Mouse (Mus musculus) small intestine, adult 2 months (tissue): ENCODE data around the gene Zfp629. TPM values are rescaled to one million over a fixed set of nuclear protein-coding genes. Genes with fewer than 3 reads are reported as not detected.

Experiments
- H3K27ac ChIP-seq: fragments of 200-500 bp; 2 replicates; pipeline ENCODE4 v1.5.1; 2012; ENCODE audit warnings: low read depth, low read length, control low read depth, inconsistent platforms; ENCODE audit not compliant: insufficient read depth
- H3K27me3 ChIP-seq: fragments of 200-500 bp; 2 replicates; pipeline ENCODE4 v1.6.1; 2012; ENCODE audit warnings: mild to moderate bottlenecking, moderate library complexity, low read length, inconsistent platforms; ENCODE audit not compliant: control insufficient read depth, insufficient read depth
- H3K36me3 ChIP-seq: fragments of 200-500 bp; 2 replicates; pipeline ENCODE4 v1.6.1; 2012; ENCODE audit warnings: mild to moderate bottlenecking, low read length, control low read depth, inconsistent platforms; ENCODE audit not compliant: control insufficient read depth, insufficient read depth
- H3K4me1 ChIP-seq: fragments of 200-500 bp; 2 replicates; pipeline ENCODE4 v1.6.1; 2012; ENCODE audit warnings: low read length, inconsistent platforms, mixed read lengths; ENCODE audit not compliant: control insufficient read depth, insufficient read depth, insufficient read length
- H3K4me3 ChIP-seq: fragments of 200-500 bp; 2 replicates; pipeline ENCODE4 v1.5.1; 2012; ENCODE audit warnings: low read depth, mild to moderate bottlenecking, control low read depth, inconsistent platforms, low read length, moderate library complexity
- CTCF ChIP-seq: fragments of 200-500 bp; IDR thresholded peaks from 2 replicates; pipeline ENCODE4 v1.5.1; 2012; ENCODE audit warnings: low read depth, mild to moderate bottlenecking, control low read depth, inconsistent platforms, low read length, moderate library complexity, mixed read lengths; ENCODE audit not compliant: insufficient replicate concordance, insufficient read length; ENCODE audit errors: extremely low read depth
- POLR2A ChIP-seq: fragments of 200-500 bp; IDR thresholded peaks from 2 replicates; pipeline ENCODE4 v1.6.1; 2012; ENCODE audit warnings: low read depth, mild to moderate bottlenecking, control low read depth, inconsistent platforms, low read length, moderate library complexity
- WGBS: fragments of 180-500 bp; shearing (Covaris S2); methylation state at CpG from one replicate; pipeline ENCODE4 v1.1.7; 2018; 5-methylcytosine and 5-hydroxymethylcytosine counted together
- polyA plus RNA-seq: library from polyadenylated mRNA; depleted of rRNA; stranded (reverse); fragments of >200 nt; gene quantifications from 2 replicates; pipeline ENCODE4 v1.2.3, GENCODE M21; 2012

Zfp629 gene
- polyA plus RNA-seq, 1 experiment, result 5.5 TPM

GRCm38 (mm10) chr7:127604256-127604655, 11.3 kb downstream of the Zfp629 start:
- Histone ChIP-seq H3K4me1 (no peaks in the 10 kb centered on the region), H3K36me3 (peaks cover 40% of the 10 kb centered on the region), H3K27ac (no peak overlapping the region), H3K4me3 (no peak overlapping the region), H3K27me3 (no peaks in the 10 kb centered on the region)
- WGBS, result 84% methylated on average over 10 of the region's 10 CpGs
- TF ChIP-seq POLR2A (no peak), CTCF (no peak)

- TF ChIP-seq CTCF, result no peak
- no peak for TF ChIP-seq POLR2A
- no peak overlapping the region for H3K27ac ChIP-seq
- H3K4me3 ChIP-seq, result no peak overlapping the region
- H3K4me1 ChIP-seq, result no peaks in the 10 kb centered on the region
- WGBS, result 90% methylated on average over 2 of the region's 2 CpGs
- no peaks in the 10 kb centered on the region for H3K27me3 ChIP-seq
- H3K36me3 ChIP-seq, result peaks cover 52% of the 10 kb centered on the region
Measured at GRCm38 (mm10) chr7:127602903-127603302, 12.7 kb downstream of the Zfp629 start.

- Histone ChIP-seq H3K4me1 (no peaks in the 10 kb centered on the region), H3K4me3 (no peak overlapping the region), H3K36me3 (peaks cover 63% of the 10 kb centered on the region), H3K27ac (no peak overlapping the region), H3K27me3 (no peaks in the 10 kb centered on the region)
- TF ChIP-seq CTCF, result no peak
- TF ChIP-seq POLR2A, result no peak
- WGBS, result 80% methylated on average over 4 of the region's 4 CpGs
Measured at GRCm38 (mm10) chr7:127601735-127602134, 13.9 kb downstream of the Zfp629 start.

- Histone ChIP-seq H3K36me3 (peaks cover 74% of the 10 kb centered on the region), H3K27ac (no peak overlapping the region), H3K27me3 (no peaks in the 10 kb centered on the region), H3K4me3 (no peak overlapping the region), H3K4me1 (no peaks in the 10 kb centered on the region)
- TF ChIP-seq POLR2A, result no peak
- TF ChIP-seq CTCF, result no peak
- 97% methylated on average over 7 of the region's 7 CpGs for WGBS
Measured at GRCm38 (mm10) chr7:127600612-127601011, 15.0 kb downstream of the Zfp629 start.

- no peak overlapping the region for H3K27ac ChIP-seq
- H3K4me1 ChIP-seq, result no peaks in the 10 kb centered on the region
- no peaks in the 10 kb centered on the region for H3K27me3 ChIP-seq
- H3K4me3 ChIP-seq, result no peak overlapping the region
- peaks cover 90% of the 10 kb centered on the region for H3K36me3 ChIP-seq
- 95% methylated on average over 17 of the region's 17 CpGs for whole genome bisulfite sequencing
- TF ChIP-seq POLR2A (no peak), CTCF (no peak)
Measured at GRCm38 (mm10) chr7:127596747-127597146, 18.9 kb downstream of the Zfp629 start.

- WGBS, result 85% methylated on average over 14 of the region's 14 CpGs
- H3K27me3 ChIP-seq, result no peaks in the 10 kb centered on the region
- no peak overlapping the region for H3K4me3 ChIP-seq
- TF ChIP-seq CTCF (no peak), POLR2A (no peak)
- no peak overlapping the region for H3K27ac ChIP-seq
- peaks cover 9% of the 10 kb centered on the region; the same call in 1 of the 2 replicates for H3K4me1 ChIP-seq
- peaks cover 72% of the 10 kb centered on the region for H3K36me3 ChIP-seq
Measured at GRCm38 (mm10) chr7:127592575-127592974, 23.0 kb downstream of the Zfp629 start.

- Histone ChIP-seq H3K27ac (no peak overlapping the region), H3K36me3 (peaks cover 58% of the 10 kb centered on the region), H3K4me3 (no peak overlapping the region), H3K4me1 (peaks cover 9% of the 10 kb centered on the region; the same call in 1 of the 2 replicates), H3K27me3 (no peaks in the 10 kb centered on the region)
- TF ChIP-seq CTCF (no peak), POLR2A (no peak)
- WGBS, result 71% methylated on average over 10 of the region's 10 CpGs
Measured at GRCm38 (mm10) chr7:127591108-127591507, 24.5 kb downstream of the Zfp629 start.
